Mouse (Mus musculus) kidney, postnatal 25 days (tissue): ENCODE measurements around the gene Exosc8.
"Not testable (repeated sequence)": the region's sequence is repeated elsewhere in the genome, so short reads cannot be mapped to it uniquely, and the experiment has no call there.

Experiments used
- DNase-seq, 2 experiments: peaks; one replicate each; pipeline ENCODE4 v3.0.0; 2021; ENCODE audit warnings: mixed read lengths in 2 of 2

Exosc8 gene

DNA sequence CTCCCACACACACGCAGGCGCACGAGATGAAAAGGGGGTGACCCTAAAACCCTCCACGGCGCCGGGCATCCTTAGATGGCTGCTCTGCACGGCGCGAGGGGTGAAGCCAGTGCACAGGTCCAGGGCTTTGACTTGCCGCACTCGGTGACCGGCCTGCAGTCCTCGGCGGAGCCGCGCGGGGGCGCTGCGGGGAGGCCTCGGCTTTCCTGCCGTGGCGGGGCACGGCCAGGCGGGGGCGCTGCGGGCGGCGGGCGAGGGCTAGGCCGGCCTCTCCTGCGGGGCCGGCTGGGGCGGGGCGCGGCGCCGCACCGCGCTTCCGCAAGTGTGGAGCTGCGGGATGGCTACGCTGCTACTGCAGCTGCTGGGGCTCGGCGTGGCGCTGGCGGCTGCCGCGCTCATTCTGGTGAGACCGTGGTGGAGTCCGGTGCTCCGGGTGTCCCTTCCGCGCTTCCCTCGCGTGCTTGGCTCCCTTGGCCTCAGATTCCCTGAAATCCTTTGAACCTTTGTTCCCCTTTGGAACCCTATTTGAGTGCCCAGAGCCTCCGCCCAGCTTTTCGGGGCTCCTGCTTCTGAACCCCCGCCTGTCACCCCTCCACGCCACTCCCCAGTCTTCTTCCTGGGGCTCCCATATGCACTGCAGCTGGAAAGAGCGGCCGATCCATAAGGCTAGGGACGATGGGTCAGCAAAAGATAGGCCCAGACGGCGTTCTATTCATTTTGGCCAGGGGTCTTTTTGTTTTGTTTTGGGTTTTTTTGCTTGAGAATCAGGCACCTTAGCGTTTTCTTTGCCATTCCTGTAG lies at the start of gene Exosc8, which contains the start of gene Alg5:
Gene Exosc8, minus strand, starts transcription at position 147 of the 800 bp plus-strand sequence.
Gene Alg5, plus strand, starts transcription at position 293 of the 800 bp plus-strand sequence.
- peak; percentile 83 to 86 for DNase-seq

DNA sequence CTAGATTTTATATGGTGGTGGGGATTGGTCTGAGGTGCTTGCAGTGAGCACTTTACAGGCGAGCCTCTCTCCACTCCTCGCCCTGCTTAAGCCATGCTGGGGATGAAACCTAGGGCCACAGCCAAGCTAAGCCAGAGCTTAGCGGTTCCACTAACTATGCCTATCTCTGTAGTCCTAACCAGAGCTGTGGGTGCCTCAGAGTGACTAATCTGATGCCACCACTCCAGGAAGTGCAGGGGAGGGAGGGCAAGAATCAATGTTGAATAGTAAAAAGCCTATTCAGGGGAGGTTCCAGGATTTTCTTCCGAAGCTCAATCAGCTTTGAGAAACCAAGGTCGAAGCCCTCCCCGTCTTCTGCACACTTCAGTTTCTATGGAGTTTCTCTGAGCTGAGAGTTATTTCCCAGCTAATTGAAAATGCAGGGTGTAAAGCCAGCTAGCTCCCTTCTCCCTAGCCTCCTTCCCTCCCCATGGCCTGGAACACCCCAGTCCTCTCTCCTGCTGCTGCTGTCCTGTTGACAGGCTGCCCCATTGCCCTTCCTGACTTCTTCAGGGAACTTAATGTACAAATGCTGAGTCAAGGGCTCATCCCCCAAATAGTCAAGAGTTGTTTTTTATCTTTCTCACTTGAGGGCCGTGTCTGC lies 40.9 kb upstream of the Exosc8 start:
- no peak for DNase-seq

DNA sequence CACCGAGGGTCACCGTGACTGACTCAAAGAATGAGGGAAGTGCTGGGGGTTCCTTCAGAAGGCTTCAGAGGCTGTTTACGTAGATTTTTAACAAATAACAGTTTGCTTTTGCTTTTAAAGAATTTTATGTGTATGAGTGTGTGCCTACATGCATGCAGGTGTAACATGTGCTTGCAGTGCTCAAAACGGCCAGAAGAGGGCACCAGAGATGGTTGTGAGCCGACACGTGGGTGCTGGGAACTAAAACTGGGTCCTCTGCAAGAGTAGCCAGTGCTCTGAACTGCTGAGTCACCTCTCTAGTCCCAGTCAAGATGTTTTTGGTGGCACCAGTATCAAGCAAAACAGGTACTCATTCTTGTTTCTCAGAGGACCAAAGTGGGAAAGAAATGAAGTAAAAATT lies 38.4 kb upstream of the Exosc8 start:
- no peak for DNase-seq

DNA sequence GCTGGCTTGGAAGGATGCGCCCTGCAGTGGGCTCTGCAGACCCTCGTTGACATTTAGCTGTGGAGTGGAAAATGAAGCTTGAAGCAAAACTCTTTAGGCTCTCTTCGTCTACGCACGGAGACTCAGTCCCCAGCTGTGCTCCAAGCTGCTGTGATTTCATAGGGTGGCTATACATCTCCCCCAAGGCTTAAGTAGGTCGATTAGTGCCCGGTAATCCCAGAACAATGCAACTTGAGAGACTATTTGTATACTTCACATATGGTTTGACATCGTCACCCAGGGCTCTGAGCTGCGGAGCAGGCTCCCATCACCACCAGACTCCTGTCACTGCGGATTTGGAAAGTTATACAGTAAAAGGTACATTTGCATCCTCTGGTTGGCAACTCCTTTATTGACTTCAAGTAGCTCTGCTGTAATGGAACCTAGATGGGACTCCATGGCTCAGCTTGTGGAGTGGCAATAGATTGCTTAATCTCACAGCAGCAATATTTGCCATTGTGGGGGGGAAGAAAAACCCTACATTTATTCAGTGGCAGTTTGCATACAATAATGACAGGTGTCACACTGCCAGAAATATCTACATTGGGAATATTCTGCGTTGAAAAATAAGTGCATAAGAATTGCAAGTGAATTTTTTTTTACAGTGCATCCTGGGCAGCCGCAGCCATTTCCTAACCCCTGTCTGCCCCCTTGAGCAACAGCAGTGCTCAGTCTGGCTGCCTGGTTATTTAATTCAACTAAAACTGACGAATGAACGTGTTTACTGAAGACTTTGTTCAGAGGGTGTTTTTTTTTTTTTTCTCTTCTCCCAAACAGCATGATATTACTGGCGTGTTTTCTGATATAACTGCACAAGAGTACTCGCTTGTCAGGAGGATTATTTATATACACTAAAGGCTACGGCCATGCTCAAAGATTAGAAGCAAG lies 34.4 kb upstream of the Exosc8 start:
- no peak for DNase-seq

DNA sequence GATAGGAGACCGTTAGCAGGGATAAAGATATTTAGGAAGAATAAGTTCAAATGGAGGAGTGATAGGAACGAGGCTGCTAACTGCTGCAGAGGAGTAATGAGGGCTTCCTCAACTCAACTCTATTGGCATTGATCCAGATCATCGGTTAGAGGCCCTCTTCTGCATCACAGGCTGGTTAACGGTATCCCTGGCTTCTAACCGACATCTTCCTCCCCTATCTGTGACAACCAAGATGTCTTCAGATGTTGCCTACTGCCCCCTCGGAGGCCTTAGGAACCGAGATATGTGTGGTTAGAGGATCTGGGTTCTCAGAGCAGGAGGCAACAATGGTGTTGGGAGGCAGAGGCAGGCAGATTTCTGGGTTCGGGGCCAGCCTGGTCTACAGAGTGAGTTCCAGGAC lies 33.4 kb upstream of the Exosc8 start:
- DNase-seq = no peak

DNA sequence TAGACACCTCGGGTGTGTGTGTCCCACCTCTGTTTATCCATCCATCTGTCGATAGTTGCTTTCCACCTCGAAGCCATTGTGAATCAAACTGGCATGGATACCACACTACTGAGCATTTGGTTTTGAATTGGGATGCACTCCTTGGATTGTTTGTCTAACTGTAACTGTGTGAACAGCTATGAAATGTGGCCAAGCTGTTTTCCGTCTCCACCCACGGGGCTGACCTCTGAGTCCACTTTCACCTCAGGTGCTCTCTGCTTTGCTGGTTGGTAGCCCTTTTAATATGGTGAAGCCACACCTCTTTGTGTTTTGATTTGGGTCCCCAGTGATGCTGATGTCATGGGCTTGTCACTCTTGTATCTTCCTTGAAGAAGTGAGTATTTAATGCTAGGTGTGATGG lies 31.6 kb upstream of the Exosc8 start:
- no peak for DNase-seq

DNA sequence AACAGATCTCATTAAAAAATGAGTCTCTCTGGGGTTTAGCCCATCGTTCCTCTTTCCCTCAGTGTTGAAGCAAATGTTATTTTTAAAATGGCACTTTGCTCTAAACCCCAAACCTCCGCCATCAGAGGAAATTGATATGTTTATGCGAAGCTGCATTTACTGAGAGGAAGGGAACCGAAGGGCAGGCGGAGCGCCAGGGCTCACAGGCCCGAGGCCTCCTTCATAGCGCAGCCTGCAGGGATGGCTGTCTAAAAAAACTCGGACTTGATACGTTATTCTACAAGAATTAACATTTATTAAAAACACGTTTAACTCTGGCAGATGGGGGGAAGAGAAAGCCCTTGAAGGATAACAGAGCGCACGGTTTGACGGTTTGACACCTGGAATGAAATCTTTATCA lies 30.8 kb upstream of the Exosc8 start:
- DNase-seq = no peak

DNA sequence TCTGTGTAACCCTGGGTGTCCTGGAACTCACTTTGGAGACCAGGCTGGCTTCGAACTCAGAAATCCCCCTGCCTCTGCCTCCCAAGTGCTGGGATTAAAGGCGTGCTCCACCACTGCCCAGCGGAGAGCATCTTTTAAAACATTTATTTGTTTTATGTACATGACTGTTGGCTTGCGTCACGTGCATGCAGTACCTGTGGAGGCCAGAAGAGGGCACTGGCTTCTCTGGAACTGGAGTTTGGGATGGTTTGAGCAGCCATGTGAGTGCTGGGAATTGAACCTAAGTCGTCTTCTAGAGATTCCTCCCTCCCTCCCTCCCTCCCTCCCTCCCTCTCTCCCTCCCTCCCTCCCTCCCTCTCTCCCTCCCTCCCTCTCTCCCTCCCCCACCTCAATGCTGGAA lies 30.3 kb upstream of the Exosc8 start:
- not testable (repeated sequence) for DNase-seq

DNA sequence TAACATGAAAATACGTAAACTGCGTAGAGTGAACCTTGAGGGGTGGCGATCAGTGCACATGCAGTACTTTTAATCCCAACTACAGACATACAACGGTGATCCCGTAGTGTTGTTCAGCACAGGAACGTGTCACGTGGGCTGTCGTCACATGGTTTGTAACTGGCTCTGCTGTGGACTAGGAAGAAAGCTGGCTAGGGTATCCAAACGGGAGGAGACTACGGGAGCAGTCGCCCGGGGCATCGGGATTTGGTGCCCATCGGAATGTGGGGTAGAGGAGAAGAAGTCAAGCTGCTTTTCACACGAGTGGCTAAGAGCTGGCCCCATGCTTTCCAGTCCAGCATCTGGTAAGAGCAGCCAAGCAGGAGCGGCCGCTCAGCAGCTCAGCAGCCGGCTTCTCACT lies 29.2 kb upstream of the Exosc8 start:
- peak; percentile 58 to 60 for DNase-seq

DNA sequence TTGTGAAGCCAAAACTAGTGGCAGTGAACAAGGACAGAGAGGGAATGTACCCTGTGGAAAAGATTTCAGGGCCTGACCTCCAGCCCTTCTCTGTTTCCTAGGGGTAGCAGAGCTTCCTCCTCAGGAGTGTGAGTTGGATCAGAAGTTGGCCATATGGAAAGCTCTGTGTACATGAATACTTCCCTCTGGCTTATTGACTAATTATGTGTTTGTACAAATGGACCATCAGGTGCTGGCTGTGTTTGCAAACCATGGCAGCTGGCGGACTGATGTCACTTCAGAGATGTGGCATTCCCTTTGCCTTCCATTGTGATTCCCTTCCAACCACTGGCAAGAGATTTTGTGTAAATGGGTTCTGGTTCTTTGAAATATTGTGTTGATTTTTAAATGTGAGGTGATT lies 26.1 kb upstream of the Exosc8 start:
- DNase-seq = no peak

DNA sequence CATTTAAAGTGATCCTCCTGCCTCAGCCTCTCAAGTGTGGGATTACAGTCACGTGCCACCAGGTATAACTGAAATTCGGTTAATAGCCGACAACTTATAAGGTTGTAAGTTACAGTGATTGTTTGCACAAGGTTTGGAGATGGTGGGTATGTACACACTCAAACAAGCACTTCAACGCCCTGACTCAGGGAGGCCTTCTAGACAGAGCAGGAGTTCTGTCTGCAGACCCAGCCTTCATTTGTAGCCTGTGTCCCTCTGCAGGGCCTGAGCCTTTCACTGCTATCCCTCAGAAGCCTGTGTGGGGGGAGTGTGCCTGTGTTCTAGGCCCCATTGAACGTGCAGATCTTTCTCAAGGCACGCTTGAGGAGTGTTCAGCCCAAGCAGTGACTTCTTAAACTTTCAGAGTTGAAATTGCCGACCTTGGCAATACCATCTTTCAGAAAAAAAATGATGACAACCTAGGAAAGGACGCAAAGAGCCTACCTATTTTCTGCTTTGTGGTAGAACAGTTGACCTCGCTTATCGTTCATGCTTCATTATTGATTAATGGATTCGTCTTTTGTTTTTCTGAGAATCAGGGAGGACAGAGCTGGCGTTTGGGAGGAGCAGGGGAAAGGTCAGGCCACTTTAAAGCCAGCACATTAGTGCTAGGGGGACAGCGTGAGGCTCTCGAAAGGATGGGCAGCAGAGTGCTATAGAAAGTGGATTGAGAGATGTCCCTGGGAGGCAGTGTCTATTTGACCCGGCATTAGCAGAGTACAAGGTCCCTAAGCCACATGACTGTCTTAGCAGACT lies 25.3 kb upstream of the Exosc8 start:
- DNase-seq = no peak

DNA sequence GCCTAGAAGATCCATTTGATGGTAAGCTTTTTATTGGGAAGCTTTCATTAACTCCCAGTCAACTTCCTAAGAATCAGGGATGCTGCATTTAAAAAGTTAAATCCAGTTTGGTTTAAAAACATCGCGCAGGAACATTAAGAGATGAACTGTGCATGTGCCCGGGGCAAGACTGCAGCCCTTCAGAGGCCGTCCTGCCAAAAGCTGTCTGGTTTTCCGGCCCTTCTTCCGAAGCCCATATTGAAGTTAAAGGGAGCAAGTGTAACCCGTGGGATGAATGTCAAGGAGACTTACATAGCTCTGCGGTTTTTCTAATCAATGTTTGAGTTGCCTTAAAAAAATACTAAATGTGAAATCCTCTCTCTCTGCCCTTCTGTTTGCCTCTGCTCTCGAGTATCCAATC lies 24.0 kb upstream of the Exosc8 start:
- DNase-seq = no peak

DNA sequence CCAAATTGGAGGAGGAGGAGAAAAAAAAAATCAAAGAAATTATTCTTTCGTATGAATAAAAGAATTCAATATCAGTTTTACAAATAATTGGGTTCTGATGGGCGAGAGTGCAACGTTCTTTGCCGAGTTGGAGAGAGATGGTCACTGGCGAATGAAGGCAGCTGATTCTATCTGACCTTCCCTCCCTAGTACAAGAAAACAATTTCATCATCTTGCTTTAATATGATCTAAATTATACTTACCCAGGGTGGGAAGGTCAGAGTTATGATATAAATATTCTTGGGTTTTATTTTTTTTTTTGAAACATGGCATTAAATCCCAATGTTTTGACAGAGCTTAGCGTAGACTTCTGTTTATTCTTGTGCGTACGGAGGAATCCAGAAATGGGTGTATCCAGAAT lies 22.3 kb upstream of the Exosc8 start:
- DNase-seq = no peak

DNA sequence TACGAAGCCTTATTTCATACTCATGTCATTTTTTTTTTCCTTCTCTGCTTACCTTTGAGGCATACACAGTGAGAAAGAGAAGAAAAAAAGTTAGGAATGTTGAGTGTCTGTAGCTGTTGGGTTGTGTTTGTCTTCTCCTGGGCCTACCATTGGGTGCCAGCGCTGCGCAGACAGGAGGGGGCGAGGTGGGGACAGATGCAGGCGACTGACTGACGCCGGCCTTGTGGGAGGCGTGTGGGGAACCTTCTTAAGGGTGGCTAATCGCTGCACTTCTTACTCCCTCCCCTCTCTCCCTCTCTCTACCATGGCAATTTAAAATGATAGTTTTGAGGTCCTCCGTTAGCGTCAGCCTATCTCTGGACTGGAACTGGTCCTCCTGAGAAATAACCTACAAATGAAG lies 20.9 kb upstream of the Exosc8 start:
- peak; percentile 11 to 47 for DNase-seq

DNA sequence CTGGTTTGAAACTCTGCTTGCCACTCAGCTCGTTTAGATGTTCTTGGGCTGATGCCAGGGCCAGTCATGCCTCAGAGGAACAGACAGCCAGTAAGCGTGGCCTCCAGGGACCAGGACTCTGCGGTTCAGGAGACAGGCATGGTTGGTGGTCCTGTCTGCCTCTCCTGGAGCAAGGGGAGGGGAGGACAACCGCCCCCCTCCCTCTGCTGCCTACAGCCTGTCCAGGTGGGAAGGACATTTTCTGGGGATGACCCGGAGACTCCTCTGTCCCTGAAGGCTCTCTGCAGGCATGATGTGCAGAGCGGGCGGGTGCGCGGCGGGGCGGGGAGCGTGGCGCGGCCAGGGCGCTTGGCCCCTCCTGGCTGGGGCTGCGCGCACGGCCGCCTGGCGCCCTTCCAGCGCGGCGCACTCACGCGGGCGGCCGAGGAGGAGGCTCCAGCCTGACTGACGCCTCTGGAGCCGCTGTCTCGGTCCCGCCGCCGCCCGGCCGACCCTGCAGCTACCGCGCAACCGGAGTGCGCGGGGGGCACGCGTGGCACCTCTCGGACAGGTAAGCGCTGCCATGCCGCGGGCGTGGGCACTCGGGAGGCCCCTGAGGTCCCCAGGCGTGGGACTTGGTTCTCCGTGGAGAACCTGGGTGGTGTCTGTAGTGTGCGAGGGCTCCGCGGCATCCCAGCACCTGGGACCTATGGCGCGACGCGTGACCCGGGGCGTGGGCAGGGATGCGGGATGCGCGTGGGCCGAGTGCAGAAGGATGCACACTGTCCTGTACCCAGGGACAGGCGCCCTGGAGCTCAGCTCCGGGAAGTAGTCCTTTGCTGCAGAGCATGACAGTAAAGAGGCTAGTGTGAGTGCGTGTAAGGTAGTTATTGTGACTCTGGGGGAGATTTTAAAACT lies 20.2 kb upstream of the Exosc8 start, which contains the start of gene Smad9:
Gene Smad9, plus strand, starts transcription at position 438 of the 897 bp plus-strand sequence.
- DNase-seq = peak; percentile 74 to 82

DNA sequence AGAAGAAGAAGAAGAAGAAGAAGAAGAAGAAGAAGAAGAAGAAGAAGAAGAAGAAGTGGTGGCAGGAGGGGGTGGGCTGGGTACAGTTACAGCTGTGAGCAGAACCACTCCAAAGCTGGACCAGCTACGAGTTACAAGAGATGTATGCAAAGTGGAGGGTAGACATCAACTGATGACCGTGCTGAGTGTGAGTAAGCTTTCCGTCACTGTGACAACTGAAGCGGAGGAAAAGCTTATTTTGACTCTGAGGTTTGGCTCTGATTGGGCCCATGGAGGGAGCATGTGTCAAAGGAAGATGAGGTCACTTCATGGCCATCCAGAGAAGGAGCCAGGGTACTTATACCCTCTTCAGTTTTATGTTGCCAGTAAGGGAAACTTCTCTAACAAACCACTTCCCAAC lies 18.2 kb upstream of the Exosc8 start:
- no peak for DNase-seq

DNA sequence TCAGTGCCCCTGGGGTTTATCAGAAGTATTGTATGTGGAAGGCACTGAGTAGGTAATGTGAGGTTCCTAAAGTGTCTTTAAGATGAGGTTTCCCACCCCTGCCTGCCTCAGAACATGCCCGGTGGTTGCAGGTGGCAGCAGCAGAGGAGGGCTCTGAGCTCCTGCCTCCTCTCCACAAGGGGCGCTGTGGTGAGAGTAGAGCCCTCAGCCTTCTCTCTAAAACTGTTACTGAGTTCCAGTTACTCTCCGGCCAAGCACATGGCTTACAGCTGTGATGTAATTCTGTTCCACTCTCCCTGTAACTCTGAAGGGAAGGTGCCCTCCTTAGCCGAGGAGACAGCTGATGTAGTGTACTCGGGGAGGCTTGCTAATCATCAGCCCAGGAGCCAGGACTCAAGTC lies 10.6 kb upstream of the Exosc8 start:
- peak; percentile 33 to 43 for DNase-seq

DNA sequence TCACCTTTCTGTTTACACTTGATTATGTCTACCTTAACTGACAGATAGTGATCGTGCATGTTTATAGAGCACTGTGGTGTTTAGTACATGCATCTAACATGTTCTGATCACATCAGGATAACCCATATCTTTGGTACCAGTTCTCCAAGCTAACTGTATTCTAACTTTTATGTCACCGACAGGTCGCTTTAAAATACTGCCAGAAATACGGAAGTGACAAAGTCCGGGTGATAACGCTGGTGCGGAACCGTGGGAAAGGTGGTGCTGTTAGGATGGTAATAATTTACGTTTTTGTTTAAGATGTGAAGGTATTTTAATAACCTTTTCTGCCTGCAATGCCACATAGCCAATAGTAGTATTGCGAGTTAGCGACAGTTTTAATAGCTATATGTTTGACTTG lies 6.8 kb upstream of the Exosc8 start:
- DNase-seq = no peak

DNA sequence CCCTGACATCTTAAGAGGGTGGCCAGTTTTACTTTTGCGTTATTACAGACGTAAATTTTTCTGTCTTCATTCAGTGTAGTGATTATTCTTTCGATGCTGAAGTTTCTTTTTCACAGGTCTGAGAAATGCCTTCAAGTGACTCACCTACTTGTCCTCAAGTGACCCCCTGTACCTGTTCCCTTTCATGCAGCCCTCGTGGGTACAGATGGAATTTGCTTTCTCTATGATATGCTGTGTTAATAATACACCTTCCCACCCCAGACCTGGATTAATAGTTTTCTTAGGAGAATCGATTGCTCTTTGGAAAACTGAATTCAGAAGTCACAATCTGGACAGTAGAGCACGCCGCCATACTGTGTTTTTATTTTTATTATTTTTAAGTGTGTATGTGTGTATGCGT lies 2.1 kb upstream of the Exosc8 start:
- no peak for DNase-seq

DNA sequence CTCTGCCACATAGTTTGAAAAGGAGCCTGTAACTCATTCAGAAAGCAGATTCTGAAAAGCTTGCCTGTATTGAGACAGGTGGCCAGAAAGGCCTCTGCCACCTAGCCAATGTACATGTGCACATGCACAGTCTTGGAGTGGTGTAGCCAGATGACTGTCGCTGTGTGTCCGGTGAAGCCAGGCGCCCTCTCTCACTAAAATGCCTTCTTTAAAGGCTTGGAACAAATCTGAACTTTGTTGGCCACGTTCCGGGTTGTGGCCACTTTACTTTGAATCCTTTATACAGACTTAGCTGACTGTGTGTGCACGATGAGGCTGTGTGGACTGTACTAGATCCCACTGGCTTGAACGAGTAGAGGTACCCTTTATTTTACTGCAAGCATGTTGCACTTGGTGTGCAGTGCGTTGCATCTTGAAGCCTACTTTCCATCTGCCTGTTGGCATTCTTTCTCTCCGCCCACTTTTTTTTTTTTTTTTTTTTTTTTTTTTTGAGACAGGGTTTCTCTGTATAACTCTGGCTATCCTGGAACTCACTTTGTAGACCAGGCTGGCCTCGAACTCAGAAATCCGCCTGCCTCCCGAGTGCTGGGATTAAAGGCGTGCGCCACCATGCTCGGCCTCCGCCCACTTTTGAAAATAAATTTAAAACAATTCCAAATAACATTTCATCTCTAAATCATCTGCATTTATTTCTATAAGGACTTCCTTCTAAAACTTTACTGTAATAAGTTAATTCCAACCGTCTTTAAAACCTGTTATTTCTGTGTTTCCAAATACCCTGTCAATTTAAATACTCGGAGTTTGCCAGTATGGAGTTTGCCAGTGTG lies 1.1 kb upstream of the Exosc8 start:
- peak in 1 of 2 experiments; percentile 11 for DNase-seq
